Mouse (Mus musculus) forebrain, embryonic 14.5 days (tissue): ENCODE results near the gene 1700012P22Rik. TPM values are rescaled to one million over a fixed set of nuclear protein-coding genes. Genes with fewer than 3 reads are reported as not detected.

Experiments
- ATAC-seq: fragments of 200-750 bp; cut with Nextera tagmentation; 2 replicates; pipeline ENCODE4 v1.8.0; 2017; ENCODE audit warnings: mild to moderate bottlenecking, moderate library complexity
- DNase-seq: peaks from one replicate; pipeline ENCODE4 v3.0.0-alpha.2; 2015; ENCODE audit warnings: low spot score
- H3K27ac ChIP-seq: fragments of 300-500 bp; sonication (generic); 2 replicates; pipeline ENCODE4 v1.5.1; 2014; ENCODE audit warnings: low read depth, mild to moderate bottlenecking, control low read depth, low read length, moderate library complexity
- H3K27me3 ChIP-seq: fragments of 300-500 bp; sonication (generic); replicated peaks from 2 replicates; pipeline ENCODE4 v1.6.1; 2014; ENCODE audit warnings: low read length, control low read depth, mixed read lengths; ENCODE audit not compliant: control insufficient read depth, insufficient read depth
- H3K36me3 ChIP-seq: fragments of 300-500 bp; sonication (generic); 2 replicates; pipeline ENCODE4 v1.6.1; 2014; ENCODE audit warnings: low read length, control low read depth; ENCODE audit not compliant: control insufficient read depth, insufficient read depth
- H3K4me1 ChIP-seq: fragments of 300-500 bp; sonication (generic); 2 replicates; pipeline ENCODE4 v1.6.1; 2014; ENCODE audit warnings: antibody characterized with exemption, low read length, control low read depth; ENCODE audit not compliant: control insufficient read depth, insufficient read depth
- H3K4me2 ChIP-seq: fragments of 300-500 bp; sonication (generic); 2 replicates; pipeline ENCODE4 v1.6.1; 2014; ENCODE audit warnings: mild to moderate bottlenecking, control low read depth, low read length
- H3K4me3 ChIP-seq: fragments of 300-500 bp; sonication (generic); 2 replicates; pipeline ENCODE4 v1.5.1; 2014; ENCODE audit warnings: low read depth, low read length, control low read depth
- H3K9ac ChIP-seq: fragments of 300-500 bp; sonication (generic); 2 replicates; pipeline ENCODE4 v1.6.1; 2014; ENCODE audit warnings: mild to moderate bottlenecking, low read length, control low read depth, moderate library complexity
- H3K9me3 ChIP-seq: fragments of 300-500 bp; sonication (generic); replicated peaks from 2 replicates; pipeline ENCODE4 v1.6.1; 2016; ENCODE audit warnings: low read length, control low read depth, mixed read lengths; ENCODE audit not compliant: control insufficient read depth
- WGBS: fragments of 180-500 bp; shearing (Covaris S2); extraction: QIAGEN DNeasy Blood & Tissue Kit; methylation state at CpG from one replicate; pipeline ENCODE4 v1.1.7; 2014; 5-methylcytosine and 5-hydroxymethylcytosine counted together
- polyA plus RNA-seq: library from polyadenylated mRNA; unstranded; fragments of >200 nt; fragmentation: Nextera tagmentation; extraction: Ambion mirVana; gene quantifications from 2 replicates; pipeline ENCODE4 v1.2.1, GENCODE M21; 2014

The 1700012P22Rik gene
- not detected in 2 replicates for polyA plus RNA-seq

DNA sequence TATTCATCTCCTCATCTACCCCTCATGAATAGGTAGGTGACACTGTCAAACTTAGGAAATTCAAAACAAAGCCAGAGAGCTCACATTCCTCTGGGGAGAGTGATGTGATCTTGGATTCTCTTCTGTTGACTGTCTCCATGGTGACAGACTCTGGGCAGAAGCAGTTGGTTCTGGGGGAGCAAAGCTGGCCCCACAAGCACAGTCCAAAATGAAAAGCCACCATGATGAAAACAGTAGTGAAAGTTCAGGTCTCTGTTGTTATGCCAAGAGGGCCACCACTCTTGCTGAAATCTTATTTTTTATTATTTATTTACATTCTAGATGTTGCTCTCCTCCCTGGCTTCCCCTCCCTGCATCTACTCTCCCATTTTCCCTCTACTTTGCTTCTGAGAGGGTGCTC lies at the start of gene 1700012P22Rik:
1700012P22Rik (minus strand) TSS at position 101 of the 400 bp plus-strand sequence.
- Histone ChIP-seq H3K4me2 (no peak within 1 kb of the TSS), H3K9me3 (peaks cover 23% of the 10 kb centered on the region; the same call in 1 of the 2 replicates), H3K4me3 (no peak within 1 kb of the TSS), H3K36me3 (no peaks in the 10 kb centered on the region), H3K4me1 (no peaks in the 10 kb centered on the region), H3K9ac (no peak within 1 kb of the TSS), H3K27ac (no peak within 1 kb of the TSS), H3K27me3 (no peaks in the 10 kb centered on the region)
- ATAC-seq, result no peak
- DNase-seq, result no peak

DNA sequence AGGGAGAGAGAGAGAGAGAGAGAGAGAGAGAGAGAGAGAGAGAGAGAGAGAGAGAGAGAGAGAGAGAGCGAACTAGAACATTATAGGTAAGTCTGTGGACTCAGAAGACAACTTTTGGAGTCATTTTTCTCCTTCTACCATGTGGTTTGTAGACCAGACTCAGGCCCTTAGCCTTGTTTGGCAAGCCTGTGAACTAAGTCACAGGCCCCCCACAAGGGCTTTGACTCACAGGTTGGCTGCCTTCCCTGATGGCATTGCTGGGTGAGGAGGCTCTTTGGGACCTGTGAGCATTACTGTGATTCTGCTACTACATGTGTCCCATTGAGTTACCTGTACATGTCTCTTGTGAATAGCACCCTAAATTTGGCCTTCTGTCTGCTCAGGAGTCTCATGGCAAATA lies 29.5 kb upstream of the 1700012P22Rik start:
- peaks cover 26% of the 10 kb centered on the region for H3K9me3 ChIP-seq
- 45% methylated on average over 1 of the region's 1 CpGs for WGBS
- ATAC-seq, result no peak

GRCm38 (mm10) chr4:144465206-144465605 lies 26.6 kb upstream of the 1700012P22Rik start:
- 86% methylated on average over 2 of the region's 2 CpGs for WGBS
- ATAC-seq, result no peak
- no peak overlapping the region for H3K9ac ChIP-seq
- no peak for DNase-seq
- H3K4me2 ChIP-seq, result no peak overlapping the region
- H3K4me1 ChIP-seq, result no peaks in the 10 kb centered on the region
- H3K36me3 ChIP-seq, result no peaks in the 10 kb centered on the region
- peaks cover 22% of the 10 kb centered on the region; the same call in 1 of the 2 replicates for H3K9me3 ChIP-seq
- H3K27ac ChIP-seq, result no peak overlapping the region
- no peak overlapping the region for H3K4me3 ChIP-seq
- H3K27me3 ChIP-seq, result no peaks in the 10 kb centered on the region

More for the DNA sequence above, 29.5 kb upstream of the 1700012P22Rik start:
- no peaks in the 10 kb centered on the region for H3K27me3 ChIP-seq
- H3K9ac ChIP-seq, result no peak overlapping the region
- no peak overlapping the region for H3K4me3 ChIP-seq
- no peaks in the 10 kb centered on the region for H3K36me3 ChIP-seq
- no peak overlapping the region for H3K4me2 ChIP-seq
- no peak overlapping the region for H3K27ac ChIP-seq
- H3K4me1 ChIP-seq, result no peaks in the 10 kb centered on the region
- no peak for DNase-seq

GRCm38 (mm10) chr4:144463656-144464055 lies 25.1 kb upstream of the 1700012P22Rik start, which contains the start of gene Aadacl3:
Aadacl3 (minus strand) TSS chr4:144463756.
- WGBS, result 62% methylated on average over 3 of the region's 3 CpGs
- Histone ChIP-seq H3K4me1 (no peaks in the 10 kb centered on the region), H3K36me3 (no peaks in the 10 kb centered on the region), H3K27me3 (no peaks in the 10 kb centered on the region), H3K4me2 (no peak within 1 kb of the TSS), H3K9me3 (peaks cover 22% of the 10 kb centered on the region; the same call in 1 of the 2 replicates), H3K9ac (no peak within 1 kb of the TSS), H3K27ac (no peak within 1 kb of the TSS), H3K4me3 (no peak within 1 kb of the TSS)
- ATAC-seq, result no peak
- DNase-seq, result no peak

GRCm38 (mm10) chr4:144453217-144453616 lies 14.6 kb upstream of the 1700012P22Rik start, which contains the start of gene Gm9944:
Gm9944 (minus strand) TSS chr4:144453317.
- Histone ChIP-seq H3K4me2 (no peak within 1 kb of the TSS), H3K27me3 (no peaks in the 10 kb centered on the region), H3K27ac (no peak within 1 kb of the TSS), H3K9ac (no peak within 1 kb of the TSS), H3K4me1 (no peaks in the 10 kb centered on the region), H3K9me3 (peaks cover 14% of the 10 kb centered on the region; the same call in 1 of the 2 replicates), H3K4me3 (no peak within 1 kb of the TSS), H3K36me3 (no peaks in the 10 kb centered on the region)
- WGBS, result 82% methylated on average over 2 of the region's 2 CpGs
- DNase-seq (no peak), ATAC-seq (no peak)

- ATAC-seq (no peak), DNase-seq (no peak)
- Histone ChIP-seq H3K4me3 (no peak overlapping the region), H3K36me3 (no peaks in the 10 kb centered on the region), H3K27ac (no peak overlapping the region), H3K27me3 (no peaks in the 10 kb centered on the region), H3K4me2 (no peak overlapping the region), H3K9me3 (peaks cover 12% of the 10 kb centered on the region), H3K9ac (no peak overlapping the region), H3K4me1 (no peaks in the 10 kb centered on the region)
- WGBS, result 86% methylated on average over 2 of the region's 2 CpGs
These were observed 10.0 kb upstream of the 1700012P22Rik start for GRCm38 (mm10) chr4:144448546-144448945.

DNA sequence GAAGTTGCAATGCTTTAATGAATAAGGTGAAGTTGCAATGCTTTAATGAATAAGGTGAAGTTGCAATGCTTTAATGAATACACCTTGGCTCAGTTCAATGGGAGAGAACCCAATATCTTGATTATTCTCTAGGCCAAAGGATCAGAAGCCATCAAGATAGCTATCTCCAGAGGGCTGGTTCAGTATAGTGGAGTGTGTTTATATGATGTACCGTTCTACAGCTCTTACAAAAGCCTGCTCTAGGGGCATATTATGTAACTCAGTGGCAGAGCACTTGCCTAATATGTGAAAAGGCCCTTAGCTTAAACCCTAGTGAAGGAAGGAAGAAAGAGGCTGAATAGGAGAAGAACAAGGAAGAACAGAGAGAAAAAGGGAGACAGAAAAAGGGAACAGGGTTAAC lies 3.0 kb upstream of the 1700012P22Rik start:
- DNase-seq (no peak), ATAC-seq (no peak)
- Histone ChIP-seq H3K4me1 (no peaks in the 10 kb centered on the region), H3K27me3 (no peaks in the 10 kb centered on the region), H3K27ac (no peak overlapping the region), H3K4me3 (no peak overlapping the region), H3K36me3 (no peaks in the 10 kb centered on the region), H3K9me3 (peaks cover 23% of the 10 kb centered on the region; the same call in 1 of the 2 replicates), H3K4me2 (no peak overlapping the region), H3K9ac (no peak overlapping the region)
- 89% methylated on average over 1 of the region's 1 CpGs for WGBS

- Histone ChIP-seq H3K4me3 (no peak overlapping the region), H3K36me3 (no peaks in the 10 kb centered on the region), H3K27ac (no peak overlapping the region), H3K9ac (no peak overlapping the region), H3K4me2 (no peak overlapping the region), H3K4me1 (no peaks in the 10 kb centered on the region), H3K27me3 (no peaks in the 10 kb centered on the region), H3K9me3 (peaks cover 23% of the 10 kb centered on the region; the same call in 1 of the 2 replicates)
- ATAC-seq (no peak), DNase-seq (no peak)
- 88% methylated on average over 4 of the region's 4 CpGs for WGBS
These were observed 2.5 kb upstream of the 1700012P22Rik start for GRCm38 (mm10) chr4:144441095-144441494.

DNA sequence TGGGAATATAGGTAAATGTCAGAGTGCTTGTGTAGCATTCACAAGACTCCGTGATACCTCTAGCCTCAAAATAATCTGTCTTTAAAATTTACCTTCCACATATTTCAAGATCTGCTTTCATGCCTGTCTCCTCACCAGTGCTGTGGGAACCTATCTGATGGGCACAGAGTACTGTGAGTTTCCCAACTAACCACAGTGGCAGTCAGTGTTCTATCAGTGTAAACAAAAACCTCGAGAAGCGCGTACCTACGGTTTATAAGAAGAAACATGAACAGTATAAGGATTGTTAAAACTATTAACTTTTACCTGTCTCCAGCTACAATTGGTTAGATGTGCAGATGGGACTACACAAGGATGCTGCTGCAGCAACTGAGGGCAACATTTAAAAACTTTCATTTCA lies 5.4 kb downstream of the 1700012P22Rik start:
- H3K9ac ChIP-seq, result no peak overlapping the region
- H3K36me3 ChIP-seq, result no peaks in the 10 kb centered on the region
- H3K27me3 ChIP-seq, result no peaks in the 10 kb centered on the region
- H3K4me2 ChIP-seq, result no peak overlapping the region
- WGBS, result 89% methylated on average over 5 of the region's 5 CpGs
- H3K27ac ChIP-seq, result no peak overlapping the region
- H3K4me1 ChIP-seq, result no peaks in the 10 kb centered on the region
- H3K9me3 ChIP-seq, result peaks cover 22% of the 10 kb centered on the region; the same call in 1 of the 2 replicates
- H3K4me3 ChIP-seq, result no peak overlapping the region
- ATAC-seq, result no peak
- no peak for DNase-seq
